Mouse (Mus musculus) stomach, adult 2 months (tissue): ENCODE results near the gene Chia1. TPM values are rescaled to one million over a fixed set of nuclear protein-coding genes. Genes with fewer than 3 reads are reported as not detected.

Experiments used
- polyA plus RNA-seq: library from polyadenylated mRNA; depleted of rRNA; stranded (reverse); fragments of >200 nt; gene quantifications from 2 replicates; pipeline ENCODE4 v1.2.3, GENCODE M21; 2012; rRNA removed

Chia1 gene
- polyA plus RNA-seq, result 1,935 and 3,003 TPM in 2 replicates

DNA sequence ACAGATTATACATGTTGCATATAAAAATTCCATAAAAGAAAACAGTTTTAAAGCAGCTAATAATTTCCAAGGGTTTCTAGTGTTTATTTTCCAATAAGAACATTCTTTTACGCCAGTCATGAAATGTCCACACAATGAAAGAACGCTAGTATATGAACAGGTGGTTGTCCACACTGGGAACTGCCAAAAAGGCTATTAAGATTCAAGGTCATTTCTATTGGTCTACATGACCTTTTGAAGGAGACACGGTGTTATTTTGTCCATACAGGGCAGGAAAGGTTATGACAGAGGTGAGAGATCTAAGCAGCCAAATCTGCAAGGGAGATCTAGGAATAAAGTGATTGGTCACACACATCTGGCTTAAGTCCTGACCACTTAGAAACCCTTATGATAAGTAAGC, at the start of gene Chia1:
TSS of gene Chia1 (plus strand) at position 301 of the 400 bp plus-strand sequence.

GRCm38 (mm10) chr3:106167464-106167863, 54.4 kb downstream of the Chia1 start, which contains the start of gene Chil3:
Chil3 (minus strand) TSS chr3:106167564.

Other genes starting within 250 kb of the Chia1 start
- gene Adora3, start 242.4 kb upstream of the Chia1 start, polyA plus RNA-seq, result 0.26 and 0.28 TPM in 2 replicates
- gene Tmigd3, start 242.3 kb upstream of the Chia1 start, polyA plus RNA-seq, result 0.46 TPM in 1 of 2 replicates, not detected in the other
- 0.16 and 0.23 TPM in 2 replicates for gene I830077J02Rik, start 180.6 kb upstream of the Chia1 start, polyA plus RNA-seq
- gene Wdr77, start 153.9 kb upstream of the Chia1 start, polyA plus RNA-seq, result 6.2 and 11.8 TPM in 2 replicates
- gene Atp5f1, start 153.1 kb upstream of the Chia1 start, polyA plus RNA-seq, result 131 and 150 TPM in 2 replicates
- 0.12 and 0.34 TPM in 2 replicates for gene Ovgp1, start 139.5 kb upstream of the Chia1 start, polyA plus RNA-seq
- not detected in 2 replicates for gene Pifo, start 98.6 kb upstream of the Chia1 start, polyA plus RNA-seq
- 0.17 TPM in 1 of 2 replicates, not detected in the other for gene Chil5, start 80.4 kb upstream of the Chia1 start, polyA plus RNA-seq
- gene Chil3, start 54.3 kb downstream of the Chia1 start, polyA plus RNA-seq, result 0.18 and 0.31 TPM in 2 replicates
- gene Chil4, start 106.3 kb downstream of the Chia1 start, polyA plus RNA-seq, result 26.2 and 41.2 TPM in 2 replicates